Mouse (Mus musculus): ENCODE data around the gene Cryba4. TPM values are rescaled to one million over a fixed set of nuclear protein-coding genes. Genes with fewer than 3 reads are reported as not detected.

The Cryba4 gene
- total RNA-seq, 2 experiments from 2014 or later, result 0.78 to 1.0 TPM

- intact Hi-C loops (cut with DNase I), result loop anchor here (5.0 kb wide), 1 partner anchor 184 kb away; no protein-coding TSS in a partner anchor
- DNase-seq (ENCODE audit: low spot score in 2 of 2), result no peak
These were observed 8.6 kb downstream of the Cryba4 start for GRCm38 (mm10) chr5:112243539-112244274.

- intact Hi-C loops (cut with DNase I), result loop anchor here (5.0 kb wide), 1 partner anchor 184 kb away; no protein-coding TSS in a partner anchor
- no peak for DNase-seq (ENCODE audit: low spot score in 2 of 2)
These were observed 9.3 kb downstream of the Cryba4 start for GRCm38 (mm10) chr5:112243041-112243440.

- DNase-seq (ENCODE audit: low spot score in 2 of 2), result no peak
- intact Hi-C loops (cut with DNase I), result loop anchor here (5.0 kb wide), 1 partner anchor 185 kb away; no protein-coding TSS in a partner anchor
These were observed 9.9 kb downstream of the Cryba4 start for GRCm38 (mm10) chr5:112242361-112242778.

- intact Hi-C loops (cut with DNase I), result loop anchor here (2.0 to 5.0 kb wide), 3 partner anchors 85 to 185 kb away; partner anchors contain the start of gene Tfip11
- DNase-seq (ENCODE audit: low spot score in 2 of 2), result no peak
These were observed 10.5 kb downstream of the Cryba4 start for GRCm38 (mm10) chr5:112241849-112242248.

- peak; percentile 90 to 93 for DNase-seq (ENCODE audit: low spot score in 2 of 2)
- intact Hi-C loops (cut with DNase I), result loop anchor here (2.0 to 5.0 kb wide), 3 partner anchors 86 to 187 kb away; partner anchors contain the start of gene Tfip11
These were observed 11.6 kb downstream of the Cryba4 start for GRCm38 (mm10) chr5:112240761-112241160.

GRCm38 (mm10) chr5:112238781-112239482 lies 13.4 kb downstream of the Cryba4 start:
- intact Hi-C loops (cut with DNase I), result no loop called here
- no peak for DNase-seq (ENCODE audit: low spot score in 2 of 2)

GRCm38 (mm10) chr5:112237866-112238570 lies 14.3 kb downstream of the Cryba4 start:
- intact Hi-C loops (cut with DNase I), result no loop called here
- DNase-seq (ENCODE audit: low spot score in 2 of 2), result no peak

GRCm38 (mm10) chr5:112237439-112237838 lies 14.9 kb downstream of the Cryba4 start:
- intact Hi-C loops (cut with DNase I), result no loop called here
- no peak for DNase-seq (ENCODE audit: low spot score in 2 of 2)

GRCm38 (mm10) chr5:112236631-112237030 lies 15.7 kb downstream of the Cryba4 start:
- intact Hi-C loops (cut with DNase I), result no loop called here
- DNase-seq (ENCODE audit: low spot score in 2 of 2), result no peak

- DNase-seq (ENCODE audit: low spot score in 2 of 2), result no peak
- intact Hi-C loops (cut with DNase I), result no loop called here
These were observed 16.5 kb downstream of the Cryba4 start for GRCm38 (mm10) chr5:112235806-112236205.

- peak; percentile 73 to 84 for DNase-seq (ENCODE audit: low spot score in 2 of 2)
- intact Hi-C loops (cut with DNase I), result loop anchor here (1.0 to 2.0 kb wide), 2 partner anchors 48 to 93 kb away; partner anchors contain the start of gene Tpst2
These were observed 23.9 kb downstream of the Cryba4 start for GRCm38 (mm10) chr5:112228240-112229076.

- intact Hi-C loops (cut with DNase I), result loop anchor here (1.0 to 2.0 kb wide), 2 partner anchors 49 to 93 kb away; partner anchors contain the start of gene Tpst2
- DNase-seq (ENCODE audit: low spot score in 2 of 2), result peak in 1 of 2 experiments; percentile 24
These were observed 24.4 kb downstream of the Cryba4 start for GRCm38 (mm10) chr5:112227898-112228239.

GRCm38 (mm10) chr5:112227354-112227753 lies 25.0 kb downstream of the Cryba4 start:
- intact Hi-C loops (cut with DNase I), result no loop called here

GRCm38 (mm10) chr5:112225591-112225990 lies 26.7 kb downstream of the Cryba4 start:
- no peak for DNase-seq (ENCODE audit: low spot score in 2 of 2)
- intact Hi-C loops (cut with DNase I), result no loop called here

More at GRCm38 (mm10) chr5:112227354-112227753, 25.0 kb downstream of the Cryba4 start:
- peak; percentile 63 to 86 for DNase-seq (ENCODE audit: low spot score in 2 of 2)

GRCm38 (mm10) chr5:112220203-112220602 lies 32.1 kb downstream of the Cryba4 start:
- intact Hi-C loops (cut with DNase I), result no loop called here
- no peak for DNase-seq (ENCODE audit: low spot score in 2 of 2)

- no peak for DNase-seq (ENCODE audit: low spot score in 2 of 2)
- intact Hi-C loops (cut with DNase I), result no loop called here
These were observed 32.9 kb downstream of the Cryba4 start for GRCm38 (mm10) chr5:112219398-112219797.

GRCm38 (mm10) chr5:112218679-112219078 lies 33.6 kb downstream of the Cryba4 start:
- DNase-seq (ENCODE audit: low spot score in 2 of 2), result no peak
- intact Hi-C loops (cut with DNase I), result no loop called here

GRCm38 (mm10) chr5:112217031-112217430 lies 35.3 kb downstream of the Cryba4 start:
- peak in 1 of 2 experiments; percentile 38 for DNase-seq (ENCODE audit: low spot score in 2 of 2)
- intact Hi-C loops (cut with DNase I), result no loop called here

GRCm38 (mm10) chr5:112216335-112216734 lies 36.0 kb downstream of the Cryba4 start:
- no peak for DNase-seq (ENCODE audit: low spot score in 2 of 2)
- intact Hi-C loops (cut with DNase I), result no loop called here

Data from left cerebral cortex, postnatal 25 days (tissue).